Mouse (Mus musculus) liver, embryonic 13.5 days (tissue): Measurements from ENCODE around the gene Pogk. TPM values are rescaled to one million over a fixed set of nuclear protein-coding genes. Genes with fewer than 3 reads are reported as not detected.

ENCODE experiments used
- ATAC-seq: fragments of 200-750 bp; cut with Nextera tagmentation; 2 replicates; pipeline ENCODE4 v1.8.0; 2017; ENCODE audit warnings: low read depth, mild to moderate bottlenecking, moderate number of reproducible peaks, moderate library complexity
- DNase-seq: peaks from one replicate; pipeline ENCODE4 v3.0.0; 2022
- H3K27ac ChIP-seq: fragments of 300-500 bp; sonication (generic); 2 replicates; pipeline ENCODE4 v1.5.1; 2015; ENCODE audit warnings: moderate library complexity, mild to moderate bottlenecking, inconsistent platforms
- H3K27me3 ChIP-seq: fragments of 300-500 bp; sonication (generic); 2 replicates; pipeline ENCODE4 v1.6.1; 2015; ENCODE audit warnings: mild to moderate bottlenecking, inconsistent platforms
- H3K36me3 ChIP-seq: fragments of 300-500 bp; sonication (generic); 2 replicates; pipeline ENCODE4 v1.6.1; 2015; ENCODE audit warnings: mild to moderate bottlenecking, inconsistent platforms
- H3K4me1 ChIP-seq: fragments of 300-500 bp; sonication (generic); replicated peaks from 2 replicates; pipeline ENCODE4 v1.6.1; 2015; ENCODE audit warnings: inconsistent platforms
- H3K4me2 ChIP-seq: fragments of 300-500 bp; sonication (generic); 2 replicates; pipeline ENCODE4 v1.6.1; 2015; ENCODE audit warnings: inconsistent platforms, mild to moderate bottlenecking, moderate library complexity
- H3K4me3 ChIP-seq: fragments of 300-500 bp; sonication (generic); replicated peaks from 2 replicates; pipeline ENCODE4 v1.5.1; 2015; ENCODE audit warnings: mild to moderate bottlenecking, inconsistent platforms
- H3K9ac ChIP-seq: fragments of 300-500 bp; sonication (generic); 2 replicates; pipeline ENCODE4 v1.6.1; 2015; ENCODE audit warnings: mild to moderate bottlenecking, inconsistent platforms
- H3K9me3 ChIP-seq: fragments of 300-500 bp; sonication (generic); replicated peaks from 2 replicates; pipeline ENCODE4 v1.6.1; 2016; ENCODE audit warnings: inconsistent platforms
- WGBS: fragments of 180-500 bp; shearing (Covaris S2); methylation state at CpG from one replicate; pipeline ENCODE4 v1.1.7; 2015; ENCODE audit not compliant: insufficient replicate concordance; 5-methylcytosine and 5-hydroxymethylcytosine counted together
- polyA plus RNA-seq: library from polyadenylated mRNA; unstranded; fragments of >200 nt; fragmentation: Nextera tagmentation; extraction: Ambion mirVana; gene quantifications from 2 replicates; pipeline ENCODE4 v1.2.1, GENCODE M21; 2015

Pogk gene
- 1.2 and 1.4 TPM in 2 replicates for polyA plus RNA-seq

- peaks cover 19% of the 10 kb centered on the region for H3K4me1 ChIP-seq
- H3K9ac ChIP-seq, result peak within 1 kb of the TSS; percentile 71
- peak within 1 kb of the TSS; percentile 91 for H3K4me2 ChIP-seq
- peaks cover 7% of the 10 kb centered on the region; the same call in 1 of the 2 replicates for H3K9me3 ChIP-seq
- no peaks in the 10 kb centered on the region for H3K27me3 ChIP-seq
- DNase-seq (peak; percentile 50), ATAC-seq (peak; percentile 90)
- H3K4me3 ChIP-seq, result peak within 1 kb of the TSS; percentile 64
- H3K36me3 ChIP-seq, result no peaks in the 10 kb centered on the region
- H3K27ac ChIP-seq, result no peak within 1 kb of the TSS
- 7% methylated on average over 44 of the region's 49 CpGs for WGBS
These were observed at the start of gene Pogk for GRCm38 (mm10) chr1:166409701-166410220. TSS of gene Pogk (minus strand) at chr1:166409863.

DNA sequence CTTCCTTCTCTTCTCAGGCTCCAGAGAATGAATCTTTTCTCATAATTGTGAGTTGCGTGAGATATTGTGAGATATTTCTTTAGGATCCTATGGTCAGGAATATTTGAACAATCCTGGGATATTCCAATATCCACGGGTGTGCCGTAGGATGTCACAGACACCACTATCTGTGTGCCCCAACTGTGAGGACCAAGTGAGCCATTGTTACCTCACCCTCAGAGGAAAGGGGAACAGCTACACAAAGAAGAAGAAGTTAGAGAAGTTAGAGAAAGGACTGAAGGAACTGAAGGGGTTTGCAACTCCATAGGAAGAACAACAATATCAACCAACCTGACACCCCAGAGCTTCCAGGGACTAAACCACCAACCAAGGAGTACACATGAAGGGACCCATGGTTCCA is 32.3 kb upstream of the Pogk start:
- H3K4me2 ChIP-seq, result no peak overlapping the region
- no peak for ATAC-seq
- no peak for DNase-seq
- no peaks in the 10 kb centered on the region for H3K4me1 ChIP-seq
- H3K9ac ChIP-seq, result no peak overlapping the region
- no peaks in the 10 kb centered on the region for H3K36me3 ChIP-seq
- H3K27ac ChIP-seq, result no peak overlapping the region
- no peak overlapping the region for H3K4me3 ChIP-seq
- no peaks in the 10 kb centered on the region for H3K9me3 ChIP-seq
- H3K27me3 ChIP-seq, result no peaks in the 10 kb centered on the region
- 57% methylated on average over 3 of the region's 3 CpGs for WGBS

GRCm38 (mm10) chr1:166439426-166439825 is 29.8 kb upstream of the Pogk start:
- Histone ChIP-seq H3K9ac (no peak overlapping the region), H3K4me3 (no peak overlapping the region), H3K4me2 (no peak overlapping the region), H3K27ac (no peak overlapping the region), H3K27me3 (no peaks in the 10 kb centered on the region), H3K4me1 (no peaks in the 10 kb centered on the region), H3K9me3 (no peaks in the 10 kb centered on the region), H3K36me3 (no peaks in the 10 kb centered on the region)
- DNase-seq (no peak), ATAC-seq (no peak)
- WGBS, result 54% methylated on average over 6 of the region's 6 CpGs

DNA sequence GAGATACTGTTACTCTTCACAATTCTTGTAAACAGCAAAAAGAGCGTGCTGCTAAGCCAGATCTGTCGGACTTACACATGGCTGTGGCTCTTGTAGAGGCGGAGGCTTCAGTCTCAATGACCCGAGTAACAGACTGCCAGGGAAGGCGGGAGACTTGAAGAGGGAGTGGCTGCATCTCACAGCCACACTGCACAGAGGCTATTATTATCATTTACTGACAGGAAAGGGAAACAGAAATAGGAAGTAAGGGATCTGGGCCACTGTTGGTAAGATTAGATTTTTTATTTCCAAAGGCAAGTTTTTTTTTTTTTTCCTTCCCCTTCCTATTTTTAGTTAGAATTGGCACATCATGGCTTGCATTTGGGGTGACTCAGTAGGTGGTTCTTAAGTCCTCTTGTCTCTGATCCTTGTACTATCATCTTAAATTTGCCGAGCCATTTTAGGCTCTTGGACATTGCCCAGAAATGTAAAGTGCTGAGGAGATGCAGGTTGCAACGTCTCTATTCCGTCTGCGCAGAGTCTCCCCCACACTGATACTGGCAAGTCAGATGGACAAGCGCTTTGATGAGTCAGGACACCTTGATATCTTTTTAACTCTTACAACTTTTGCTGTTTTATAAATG is 20.3 kb upstream of the Pogk start:
- 21% methylated on average over 10 of the region's 10 CpGs for WGBS
- DNase-seq (peak; percentile 21), ATAC-seq (peak; percentile 84)
- H3K27ac ChIP-seq, result no peak overlapping the region
- peaks cover 7% of the 10 kb centered on the region for H3K4me1 ChIP-seq
- H3K36me3 ChIP-seq, result no peaks in the 10 kb centered on the region
- peak overlapping the region; percentile 45 for H3K4me2 ChIP-seq
- 0 out of 2 replicates have a peak overlapping the region, but pooled peaks have one; percentile 3 for H3K9ac ChIP-seq
- H3K9me3 ChIP-seq, result no peaks in the 10 kb centered on the region
- H3K4me3 ChIP-seq, result 0 out of 2 replicates have a peak overlapping the region, but pooled peaks have one; percentile 9
- H3K27me3 ChIP-seq, result no peaks in the 10 kb centered on the region

DNA sequence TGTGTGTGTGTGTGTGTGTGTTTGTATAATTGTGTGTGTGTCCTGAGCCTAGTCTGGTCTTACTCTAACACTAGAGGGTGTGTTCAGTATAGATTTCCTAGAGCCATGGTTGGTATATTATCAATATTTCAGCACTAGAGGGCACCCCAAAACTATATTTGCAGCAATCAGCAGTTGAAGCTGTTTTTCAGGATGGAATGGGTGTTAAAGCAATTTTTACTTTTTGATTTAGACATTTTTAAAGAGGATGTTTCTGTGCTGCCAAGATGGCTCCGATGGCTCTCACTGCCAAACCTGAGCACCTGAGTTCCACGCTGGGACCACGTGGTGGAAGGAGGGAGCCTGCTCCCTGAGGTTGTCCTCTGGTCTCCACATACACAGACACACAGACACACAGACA is 19.4 kb upstream of the Pogk start:
- peak overlapping the region; percentile 45; the same call in 1 of the 2 replicates for H3K4me2 ChIP-seq
- ATAC-seq, result no peak

GRCm38 (mm10) chr1:166412266-166412665 is 2.6 kb upstream of the Pogk start:
- no peaks in the 10 kb centered on the region for H3K27me3 ChIP-seq
- no peak overlapping the region for H3K4me3 ChIP-seq
- DNase-seq, result no peak
- no peaks in the 10 kb centered on the region for H3K36me3 ChIP-seq
- H3K4me1 ChIP-seq, result peaks cover 19% of the 10 kb centered on the region
- 68% methylated on average over 3 of the region's 3 CpGs for WGBS
- no peak overlapping the region for H3K27ac ChIP-seq
- peaks cover 7% of the 10 kb centered on the region; the same call in 1 of the 2 replicates for H3K9me3 ChIP-seq
- no peak overlapping the region for H3K4me2 ChIP-seq
- H3K9ac ChIP-seq, result no peak overlapping the region
- ATAC-seq, result no peak

More for the DNA sequence above, 19.4 kb upstream of the Pogk start:
- H3K27me3 ChIP-seq, result no peaks in the 10 kb centered on the region
- peaks cover 7% of the 10 kb centered on the region for H3K4me1 ChIP-seq
- 28% methylated on average over 3 of the region's 3 CpGs for WGBS
- H3K9ac ChIP-seq, result no peak overlapping the region
- H3K9me3 ChIP-seq, result no peaks in the 10 kb centered on the region
- DNase-seq, result no peak
- H3K36me3 ChIP-seq, result no peaks in the 10 kb centered on the region
- no peak overlapping the region for H3K4me3 ChIP-seq
- no peak overlapping the region for H3K27ac ChIP-seq

DNA sequence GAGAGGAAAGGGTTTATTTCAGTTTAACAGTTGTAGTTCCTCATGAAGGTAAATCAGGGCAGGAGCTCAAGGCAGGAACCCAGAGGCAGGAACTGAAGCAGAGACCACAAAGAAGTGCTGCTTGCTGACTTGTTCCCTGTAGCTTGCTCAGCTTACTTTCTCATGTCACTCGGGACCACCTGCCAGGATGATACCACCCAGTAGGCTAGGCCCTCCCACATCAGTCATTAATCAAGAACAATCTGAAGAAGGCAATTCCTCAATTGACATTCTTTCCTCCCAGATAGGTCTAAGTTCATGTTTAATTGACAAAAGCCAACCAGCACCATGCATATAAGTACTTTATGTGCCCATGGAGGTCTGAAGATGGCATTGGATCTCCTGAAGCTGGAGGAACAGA is 1.9 kb upstream of the Pogk start:
- 67% methylated on average over 1 of the region's 1 CpGs for WGBS
- no peak for DNase-seq
- no peak overlapping the region for H3K4me3 ChIP-seq
- no peaks in the 10 kb centered on the region for H3K36me3 ChIP-seq
- no peak overlapping the region for H3K9ac ChIP-seq
- H3K4me2 ChIP-seq, result no peak overlapping the region
- ATAC-seq, result no peak
- no peaks in the 10 kb centered on the region for H3K27me3 ChIP-seq
- H3K4me1 ChIP-seq, result peaks cover 19% of the 10 kb centered on the region
- H3K9me3 ChIP-seq, result peaks cover 7% of the 10 kb centered on the region; the same call in 1 of the 2 replicates
- H3K27ac ChIP-seq, result no peak overlapping the region

DNA sequence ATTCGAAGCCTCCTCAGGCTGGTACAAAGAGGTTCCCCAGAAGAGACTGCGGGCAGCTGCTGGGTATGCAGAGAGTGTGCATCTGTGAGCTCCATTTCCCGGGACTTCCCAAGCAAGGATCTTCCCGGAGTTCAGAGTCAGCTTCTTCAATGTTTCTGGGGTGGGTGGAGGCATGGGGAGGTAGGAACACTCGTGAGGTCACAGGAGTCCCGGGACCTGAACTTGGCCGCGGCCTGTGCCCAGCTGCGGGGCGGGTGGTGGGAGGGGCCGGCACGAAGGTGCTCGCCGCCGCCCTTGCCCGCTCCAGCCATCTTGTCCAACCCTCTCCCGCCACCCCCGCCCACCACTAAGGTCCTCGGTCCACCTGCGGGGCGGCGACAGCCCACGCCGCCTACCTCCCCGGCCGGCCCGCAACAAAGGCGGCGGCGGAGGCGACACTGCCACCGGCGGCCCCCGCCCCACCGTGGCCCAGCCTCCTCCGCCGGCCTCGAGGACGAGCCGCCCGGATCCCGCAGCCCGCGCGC is 424 bp downstream of the Pogk start:
- H3K4me3 ChIP-seq, result peak overlapping the region; percentile 64
- H3K27ac ChIP-seq, result no peak overlapping the region
- peak overlapping the region; percentile 71 for H3K9ac ChIP-seq
- H3K4me1 ChIP-seq, result peaks cover 19% of the 10 kb centered on the region
- H3K9me3 ChIP-seq, result peaks cover 7% of the 10 kb centered on the region; the same call in 1 of the 2 replicates
- 3% methylated on average over 41 of the region's 45 CpGs for WGBS
- no peaks in the 10 kb centered on the region for H3K27me3 ChIP-seq
- no peaks in the 10 kb centered on the region for H3K36me3 ChIP-seq
- DNase-seq (no peak), ATAC-seq (peak; percentile 75)
- H3K4me2 ChIP-seq, result peak overlapping the region; percentile 91

DNA sequence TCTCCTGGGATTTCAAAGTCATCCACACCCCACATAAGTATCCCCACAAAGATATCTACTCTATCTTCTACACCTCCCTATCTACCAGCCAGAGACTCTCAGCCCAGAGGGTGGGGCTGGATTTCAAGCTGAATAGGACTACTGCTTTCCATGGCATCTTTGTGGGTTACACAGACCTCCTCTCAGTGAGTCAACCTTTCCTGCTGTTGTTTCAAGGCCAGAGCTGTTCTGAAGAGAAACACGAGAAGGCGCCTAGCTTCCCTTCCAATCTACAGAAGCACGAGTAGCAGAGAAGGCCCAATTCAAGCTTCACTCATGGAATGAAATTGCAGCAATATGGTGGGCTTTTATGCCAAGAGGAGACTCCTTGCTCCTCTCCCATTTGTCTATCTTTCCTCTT is 5.8 kb downstream of the Pogk start:
- Histone ChIP-seq H3K36me3 (peaks cover 10% of the 10 kb centered on the region), H3K27me3 (no peaks in the 10 kb centered on the region), H3K4me2 (no peak overlapping the region), H3K9me3 (no peaks in the 10 kb centered on the region), H3K4me1 (peaks cover 6% of the 10 kb centered on the region), H3K27ac (no peak overlapping the region), H3K9ac (no peak overlapping the region), H3K4me3 (no peak overlapping the region)
- DNase-seq, result no peak
- no peak for ATAC-seq
- WGBS, result 73% methylated on average over 3 of the region's 3 CpGs

- Histone ChIP-seq H3K9me3 (no peaks in the 10 kb centered on the region), H3K4me1 (no peaks in the 10 kb centered on the region), H3K4me3 (no peak overlapping the region), H3K27me3 (no peaks in the 10 kb centered on the region), H3K36me3 (peaks cover 16% of the 10 kb centered on the region), H3K4me2 (no peak overlapping the region), H3K27ac (no peak overlapping the region), H3K9ac (no peak overlapping the region)
- WGBS, result 69% methylated on average over 4 of the region's 4 CpGs
- no peak for DNase-seq
- ATAC-seq, result no peak
These were observed 7.7 kb downstream of the Pogk start for GRCm38 (mm10) chr1:166402003-166402402.

- Histone ChIP-seq H3K27me3 (no peaks in the 10 kb centered on the region), H3K4me2 (no peak overlapping the region), H3K36me3 (peaks cover 22% of the 10 kb centered on the region), H3K27ac (no peak overlapping the region), H3K9ac (no peak overlapping the region), H3K4me3 (no peak overlapping the region), H3K9me3 (no peaks in the 10 kb centered on the region), H3K4me1 (no peaks in the 10 kb centered on the region)
- DNase-seq (no peak), ATAC-seq (no peak)
These were observed 8.2 kb downstream of the Pogk start for GRCm38 (mm10) chr1:166401455-166401854.

DNA sequence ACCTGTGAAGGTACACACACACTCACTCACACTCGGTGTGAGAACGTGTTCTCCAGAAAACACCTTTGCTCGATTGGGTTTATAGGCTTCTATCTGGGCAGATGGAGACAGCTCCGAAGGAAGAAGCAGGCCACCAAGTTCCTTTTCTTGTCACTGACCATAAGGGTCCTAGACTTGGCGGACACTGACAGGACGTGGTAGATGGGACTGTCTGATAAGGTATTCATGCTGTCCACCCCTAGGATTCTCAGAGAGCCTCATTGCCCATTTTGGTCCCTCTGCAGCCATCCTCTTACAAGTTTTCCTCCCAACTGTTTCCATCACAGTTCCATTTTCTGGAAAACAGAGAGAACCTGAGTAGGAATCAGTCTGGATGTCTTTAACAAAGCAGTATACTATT is 13.3 kb downstream of the Pogk start:
- Histone ChIP-seq H3K4me2 (no peak overlapping the region), H3K9me3 (no peaks in the 10 kb centered on the region), H3K27me3 (no peaks in the 10 kb centered on the region), H3K4me3 (no peak overlapping the region), H3K9ac (no peak overlapping the region), H3K4me1 (no peaks in the 10 kb centered on the region), H3K27ac (no peak overlapping the region), H3K36me3 (peaks cover 57% of the 10 kb centered on the region)
- no peak for DNase-seq
- 60% methylated on average over 6 of the region's 6 CpGs for WGBS
- ATAC-seq, result no peak
